Mouse (Mus musculus) liver, adult 2 months (tissue): ENCODE data around the gene Mrps18b. TPM values are rescaled to one million over a fixed set of nuclear protein-coding genes. Genes with fewer than 3 reads are reported as not detected.

Experiments used
- DNase-seq: peaks from one replicate; pipeline ENCODE4 v3.0.0-alpha.2; 2011; ENCODE audit warnings: low read depth, low spot score; ENCODE audit errors: extremely low read depth
- H3K27ac ChIP-seq: fragments of 200-500 bp; replicated peaks from 2 replicates; pipeline ENCODE4 v1.5.1; 2012; ENCODE audit warnings: low read depth, mild to moderate bottlenecking, control low read depth, inconsistent platforms, low read length; ENCODE audit not compliant: insufficient read depth
- H3K27me3 ChIP-seq: fragments of 200-500 bp; 2 replicates; pipeline ENCODE4 v1.6.1; 2012; ENCODE audit warnings: mild to moderate bottlenecking, moderate library complexity, low read length, inconsistent platforms; ENCODE audit not compliant: control insufficient read depth, insufficient read depth
- H3K36me3 ChIP-seq: fragments of 200-500 bp; 2 replicates; pipeline ENCODE4 v1.6.1; 2012; ENCODE audit warnings: low read length, inconsistent platforms; ENCODE audit not compliant: control insufficient read depth, insufficient read depth
- H3K4me1 ChIP-seq: fragments of 200-500 bp; 2 replicates; pipeline ENCODE4 v1.6.1; 2011; ENCODE audit warnings: low read length; ENCODE audit not compliant: control insufficient read depth, insufficient read depth
- H3K4me3 ChIP-seq: fragments of 200-500 bp; 2 replicates; pipeline ENCODE4 v1.5.1; 2011; ENCODE audit warnings: low read depth, mild to moderate bottlenecking, control low read depth, low read length, moderate library complexity; ENCODE audit not compliant: insufficient read depth
- H3K79me2 ChIP-seq: fragments of 200-500 bp; 2 replicates; pipeline ENCODE4 v1.6.1; 2012; ENCODE audit warnings: inconsistent platforms, mild to moderate bottlenecking, low read length, moderate library complexity; ENCODE audit not compliant: control insufficient read depth, insufficient read depth
- H3K9ac ChIP-seq: fragments of 200-500 bp; 2 replicates; pipeline ENCODE4 v1.6.1; 2012; ENCODE audit warnings: low read depth, mild to moderate bottlenecking, control low read depth, inconsistent platforms, low read length
- CTCF ChIP-seq: fragments of 200-500 bp; IDR thresholded peaks from 2 replicates; pipeline ENCODE4 v1.5.1; 2011; ENCODE audit warnings: low read depth, low read length, control low read depth
- POLR2A ChIP-seq: fragments of 200-500 bp; IDR thresholded peaks from 2 replicates; pipeline ENCODE4 v1.6.1; 2011; ENCODE audit warnings: low read length, control low read depth; ENCODE audit not compliant: insufficient read depth; ENCODE audit errors: extremely low read depth
- WGBS: fragments of 180-500 bp; shearing (Covaris S2); methylation state at CpG from one replicate; pipeline ENCODE4 v1.1.7; 2018; 5-methylcytosine and 5-hydroxymethylcytosine counted together
- polyA plus RNA-seq: library from polyadenylated mRNA; depleted of rRNA; stranded (reverse); fragments of >200 nt; gene quantifications from 2 replicates; pipeline ENCODE4 v1.2.3, GENCODE M21; 2012
- total RNA-seq: library from RNA; depleted of rRNA; stranded (reverse); fragments of >200 nt; gene quantifications from 2 replicates; pipeline ENCODE4 v1.2.3, GENCODE M21; 2014

The Mrps18b gene
- total and polyA plus RNA-seq, 2 experiments, result 41.1 to 106 TPM

- under 1% methylated on average over 80 of the region's 86 CpGs for WGBS
- H3K4me3 ChIP-seq, result peak within 1 kb of the TSS; percentile 85
- H3K36me3 ChIP-seq, result peaks cover 7% of the 10 kb centered on the region
- H3K27me3 ChIP-seq, result no peaks in the 10 kb centered on the region
- DNase-seq, result peak; percentile 67
- H3K9ac ChIP-seq, result peak within 1 kb of the TSS; percentile 92
- peaks cover 7% of the 10 kb centered on the region for H3K4me1 ChIP-seq
- peaks cover 2% of the 10 kb centered on the region; the same call in 1 of the 2 replicates for H3K79me2 ChIP-seq
- H3K27ac ChIP-seq, result peak within 1 kb of the TSS; percentile 82
- no peak for TF ChIP-seq CTCF
- no peak for TF ChIP-seq POLR2A
Measured at GRCm38 (mm10) chr17:35896781-35897643, 19.2 kb downstream of the Mrps18b start, which contains the start of gene 2310061I04Rik. Gene 2310061I04Rik, minus strand, starts transcription at chr17:35897431.

DNA sequence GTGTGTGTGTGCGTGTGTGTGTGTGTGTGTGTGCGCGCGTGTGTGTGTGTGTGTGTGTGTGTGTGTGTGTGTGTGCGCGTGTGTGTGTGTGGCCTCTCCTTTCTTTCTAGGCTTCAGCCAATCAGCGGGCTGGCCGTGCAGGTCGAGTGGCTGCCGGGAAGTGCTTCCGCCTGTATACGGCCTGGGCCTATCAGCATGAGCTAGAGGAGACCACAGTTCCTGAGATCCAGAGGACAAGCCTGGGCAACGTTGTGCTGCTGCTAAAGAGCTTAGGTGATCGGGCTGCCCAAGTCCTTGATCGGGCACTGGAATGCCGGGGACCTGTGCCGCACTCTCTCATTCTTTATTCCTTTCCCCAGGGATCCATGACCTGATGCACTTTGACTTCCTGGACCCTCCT, 28.5 kb downstream of the Mrps18b start:
- H3K4me3 ChIP-seq, result no peak overlapping the region
- H3K27me3 ChIP-seq, result no peaks in the 10 kb centered on the region
- no peaks in the 10 kb centered on the region for H3K4me1 ChIP-seq
- TF ChIP-seq POLR2A, result no peak
- TF ChIP-seq CTCF, result no peak
- no peak overlapping the region for H3K27ac ChIP-seq
- DNase-seq, result no peak
- WGBS, result 78% methylated on average over 17 of the region's 17 CpGs
- no peaks in the 10 kb centered on the region for H3K79me2 ChIP-seq
- H3K9ac ChIP-seq, result no peak overlapping the region
- H3K36me3 ChIP-seq, result peaks cover 41% of the 10 kb centered on the region; the same call in 1 of the 2 replicates

DNA sequence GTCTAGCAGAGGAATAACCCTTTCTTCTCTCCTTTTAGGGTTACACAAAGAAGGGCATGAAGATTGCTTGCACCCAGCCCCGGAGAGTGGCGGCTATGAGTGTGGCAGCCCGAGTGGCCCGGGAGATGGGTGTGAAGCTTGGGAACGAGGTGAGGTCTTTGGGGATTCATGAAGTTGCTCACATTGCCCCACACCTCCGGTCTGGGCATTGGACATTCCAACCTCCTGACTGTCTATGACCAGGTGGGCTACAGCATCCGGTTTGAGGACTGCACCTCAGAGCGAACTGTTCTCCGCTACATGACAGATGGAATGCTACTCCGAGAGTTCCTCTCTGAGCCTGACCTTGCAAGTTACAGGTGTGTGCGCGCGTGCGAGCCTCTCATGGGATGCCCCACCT, 32.4 kb downstream of the Mrps18b start:
- Histone ChIP-seq H3K79me2 (0 out of 2 replicates have a peak, but pooled peaks cover 3% of the 10 kb centered on the region), H3K27ac (no peak overlapping the region), H3K36me3 (peaks cover 18% of the 10 kb centered on the region; the same call in 1 of the 2 replicates), H3K27me3 (no peaks in the 10 kb centered on the region), H3K4me3 (no peak overlapping the region), H3K9ac (no peak overlapping the region), H3K4me1 (peaks cover 8% of the 10 kb centered on the region)
- no peak for TF ChIP-seq POLR2A
- no peak for TF ChIP-seq CTCF
- no peak for DNase-seq
- 97% methylated on average over 14 of the region's 14 CpGs for WGBS

DNA sequence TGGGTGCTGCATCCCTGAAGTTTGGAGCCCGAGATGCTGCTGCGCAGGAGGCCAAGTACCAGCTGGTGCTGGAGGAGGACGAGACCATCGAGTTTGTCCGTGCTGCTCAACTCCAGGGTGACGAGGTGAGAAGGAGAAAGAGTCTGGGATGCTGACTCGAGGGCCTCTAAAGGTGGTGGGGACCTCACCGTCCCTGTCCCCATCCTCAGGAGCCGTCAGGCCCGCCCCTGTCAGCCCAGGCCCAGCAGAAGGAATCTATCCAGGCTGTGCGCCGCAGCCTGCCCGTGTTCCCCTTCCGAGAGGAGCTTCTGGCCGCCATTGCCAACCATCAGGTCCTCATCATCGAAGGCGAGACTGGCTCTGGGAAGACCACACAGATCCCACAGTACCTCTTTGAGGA, 33.3 kb downstream of the Mrps18b start:
- no peak overlapping the region for H3K4me3 ChIP-seq
- no peak overlapping the region for H3K27ac ChIP-seq
- no peak for DNase-seq
- WGBS, result 95% methylated on average over 17 of the region's 17 CpGs
- H3K4me1 ChIP-seq, result peaks cover 8% of the 10 kb centered on the region
- peaks cover 17% of the 10 kb centered on the region; the same call in 1 of the 2 replicates for H3K36me3 ChIP-seq
- H3K27me3 ChIP-seq, result no peaks in the 10 kb centered on the region
- TF ChIP-seq POLR2A, result no peak
- TF ChIP-seq CTCF, result no peak
- no peak overlapping the region for H3K9ac ChIP-seq
- 0 out of 2 replicates have a peak, but pooled peaks cover 3% of the 10 kb centered on the region for H3K79me2 ChIP-seq

DNA sequence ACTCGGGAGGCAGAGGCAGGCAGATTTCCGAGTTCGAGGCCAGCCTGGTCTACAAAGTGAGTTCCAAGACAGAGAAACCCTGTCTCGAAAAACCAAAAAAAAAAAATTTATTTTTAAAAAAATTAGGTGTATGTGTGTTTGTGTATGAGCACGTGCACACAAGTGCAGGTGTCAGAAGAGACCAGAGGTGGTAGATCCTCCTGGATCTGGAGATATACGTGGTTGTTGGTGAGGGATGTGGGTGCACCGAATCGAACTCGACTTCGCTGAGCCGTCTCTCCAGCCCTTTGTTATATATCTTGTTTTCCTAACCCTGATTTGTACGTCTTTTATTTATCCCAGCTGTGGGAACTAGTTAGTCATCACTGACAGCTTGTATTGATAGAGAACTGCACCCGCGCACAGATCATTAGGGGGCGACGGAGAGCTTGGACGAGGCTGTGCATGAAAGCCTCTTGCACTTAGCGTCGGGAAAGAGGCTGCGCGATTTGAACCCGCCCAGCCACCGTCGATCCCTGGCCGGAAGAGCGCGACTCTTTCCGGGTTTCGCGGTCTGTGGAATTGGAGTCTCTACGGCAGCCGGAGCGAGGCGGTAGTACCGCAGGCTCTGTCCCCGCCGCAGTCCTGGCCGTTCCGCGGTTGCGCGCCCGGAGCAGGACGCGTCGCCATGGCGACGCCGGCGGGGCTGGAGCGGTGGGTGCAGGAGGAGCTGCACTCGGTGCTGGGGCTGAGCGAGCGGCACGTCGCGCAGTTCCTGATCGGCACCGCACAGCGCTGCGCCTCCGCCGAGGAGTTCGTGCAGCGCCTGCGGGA, 36.7 kb downstream of the Mrps18b start, which contains the start of gene Dhx16:
Gene Dhx16 (plus strand): TSS at position 575 of the 813 bp plus-strand sequence.
- H3K9ac ChIP-seq, result peak within 1 kb of the TSS; percentile 94
- H3K27me3 ChIP-seq, result no peaks in the 10 kb centered on the region
- H3K36me3 ChIP-seq, result peaks cover 9% of the 10 kb centered on the region; the same call in 1 of the 2 replicates
- DNase-seq, result peak; percentile 86
- 0 out of 2 replicates have a peak, but pooled peaks cover 3% of the 10 kb centered on the region for H3K79me2 ChIP-seq
- peak within 1 kb of the TSS; percentile 53 for H3K27ac ChIP-seq
- peak within 1 kb of the TSS; percentile 82 for H3K4me3 ChIP-seq
- peak; percentile 56; the same call in 1 of the 2 replicates for TF ChIP-seq POLR2A
- TF ChIP-seq CTCF, result peak; percentile 88
- H3K4me1 ChIP-seq, result peaks cover 8% of the 10 kb centered on the region
- WGBS, result 6% methylated on average over 66 of the region's 66 CpGs
